Mouse (Mus musculus): ENCODE results near the gene St3gal5. TPM values are rescaled to one million over a fixed set of nuclear protein-coding genes. Genes with fewer than 3 reads are reported as not detected.

The St3gal5 gene
- total RNA-seq, 2 experiments from 2014 or later, result 162 to 163 TPM

- no peak for DNase-seq (ENCODE audit: extremely low spot score in 1 of 2, low spot score in 2 of 2)
- H3K4me3 ChIP-seq, result no peak overlapping the region
- no peak overlapping the region for H3K27ac ChIP-seq
- no peak for TF ChIP-seq CTCF (IDR thresholded peaks at IDR 0.05)
- intact Hi-C loops (cut with DNase I), result no loop called here
Measured at GRCm38 (mm10) chr6:72200595-72201256, 103.3 kb downstream of the St3gal5 start.

GRCm38 (mm10) chr6:72202732-72203131 lies 105.3 kb downstream of the St3gal5 start:
- TF ChIP-seq CTCF (IDR thresholded peaks at IDR 0.05), result no peak

GRCm38 (mm10) chr6:72203279-72203678 lies 105.9 kb downstream of the St3gal5 start:
- H3K27ac ChIP-seq, result no peak overlapping the region
- no peak overlapping the region for H3K4me3 ChIP-seq
- no peak for TF ChIP-seq CTCF (IDR thresholded peaks at IDR 0.05)
- intact Hi-C loops (cut with DNase I), result no loop called here
- DNase-seq (ENCODE audit: extremely low spot score in 1 of 2, low spot score in 2 of 2), result no peak

More at GRCm38 (mm10) chr6:72202732-72203131, 105.3 kb downstream of the St3gal5 start:
- Histone ChIP-seq H3K27ac (no peak overlapping the region), H3K4me3 (no peak overlapping the region)
- DNase-seq (ENCODE audit: extremely low spot score in 1 of 2, low spot score in 2 of 2), result no peak
- intact Hi-C loops (cut with DNase I), result no loop called here

Other genes starting within 250 kb of the St3gal5 start
- 10 to 100 TPM; 74.3 to 74.8 TPM for gene Ptcd3, start 188.8 kb upstream of the St3gal5 start, total RNA-seq (2021)
- 10 to 100 TPM; 31.8 to 31.9 TPM for gene Polr1a, start 188.5 kb upstream of the St3gal5 start, total RNA-seq (2021)
- 1 to 10 TPM; 1.5 to 1.9 TPM for gene Atoh8, start 138.0 kb downstream of the St3gal5 start, total RNA-seq (2021)
- gene Sftpb, start 207.0 kb downstream of the St3gal5 start, total RNA-seq (2021), result not detected
- gene Usp39, start 247.6 kb downstream of the St3gal5 start, total RNA-seq (2021), result 10 to 100 TPM; 31.8 to 35.5 TPM
- 10 to 100 TPM; 17.3 to 17.7 TPM for gene 0610030E20Rik, start 249.7 kb downstream of the St3gal5 start, total RNA-seq (2021)